Mouse (Mus musculus) monocyte, adult 5-6 weeks (primary cell): ENCODE results near the gene Fgf6. TPM values are rescaled to one million over a fixed set of nuclear protein-coding genes. Genes with fewer than 3 reads are reported as not detected.

Experiments used
- ATAC-seq: fragments of 153-309, 156-312 bp; replicated peaks from 2 replicates; pipeline ENCODE4 v1.8.0; 2017; ENCODE audit warnings: mild to moderate bottlenecking; ENCODE audit not compliant: low TSS enrichment, insufficient number of reproducible peaks, severe bottlenecking, poor library complexity, low FRiP score
- total RNA-seq: library from RNA; stranded (forward); fragments of 200-1000, 200-491, 200-594 nt; gene quantifications from 3 replicates; pipeline ENCODE4 v1.2.3, GENCODE M21; 2017

Fgf6 gene
- 0.75 TPM in 1 of 3 replicates, not detected in the others for total RNA-seq

GRCm38 (mm10) chr6:127014906-127015770 is at the start of gene Fgf6:
Fgf6 (plus strand) TSS chr6:127015586.
- ATAC-seq, result no peak

GRCm38 (mm10) chr6:126966241-126967026 is 49.0 kb upstream of the Fgf6 start:
- ATAC-seq, result no peak

GRCm38 (mm10) chr6:126981539-126982234 is 33.7 kb upstream of the Fgf6 start:
- no peak for ATAC-seq

- ATAC-seq, result no peak
Measured at GRCm38 (mm10) chr6:126993676-126994075, 21.7 kb upstream of the Fgf6 start.

GRCm38 (mm10) chr6:126995494-126995893 is 19.9 kb upstream of the Fgf6 start:
- no peak for ATAC-seq

- peak; percentile 68; the same call in 1 of the 2 replicates for ATAC-seq
Measured at GRCm38 (mm10) chr6:126996399-126996798, 19.0 kb upstream of the Fgf6 start.

GRCm38 (mm10) chr6:127005646-127006045 is 9.7 kb upstream of the Fgf6 start:
- no peak for ATAC-seq

GRCm38 (mm10) chr6:127006551-127006950 is 8.8 kb upstream of the Fgf6 start:
- ATAC-seq, result no peak

- no peak for ATAC-seq
Measured at GRCm38 (mm10) chr6:127010021-127010420, 5.4 kb upstream of the Fgf6 start.

GRCm38 (mm10) chr6:127011947-127012535 is 3.3 kb upstream of the Fgf6 start:
- ATAC-seq, result no peak

- ATAC-seq, result no peak
Measured at GRCm38 (mm10) chr6:127019254-127019653, 3.9 kb downstream of the Fgf6 start.

- no peak for ATAC-seq
Measured at GRCm38 (mm10) chr6:127020431-127020830, 5.0 kb downstream of the Fgf6 start.

- ATAC-seq, result no peak
Measured at GRCm38 (mm10) chr6:127024836-127025235, 9.4 kb downstream of the Fgf6 start.

GRCm38 (mm10) chr6:127034760-127035159 is 19.4 kb downstream of the Fgf6 start:
- no peak for ATAC-seq

- no peak for ATAC-seq
Measured at GRCm38 (mm10) chr6:127044909-127045308, 29.5 kb downstream of the Fgf6 start.

- no peak for ATAC-seq
Measured at GRCm38 (mm10) chr6:127050847-127051246, 35.5 kb downstream of the Fgf6 start.

- no peak for ATAC-seq
Measured at GRCm38 (mm10) chr6:127056990-127057588, 41.7 kb downstream of the Fgf6 start.

GRCm38 (mm10) chr6:127059975-127060374 is 44.6 kb downstream of the Fgf6 start:
- ATAC-seq, result no peak
